Mouse (Mus musculus) embryonic facial prominence, embryonic 15.5 days (tissue): ENCODE measurements at regions not wholly inside any gene's neighbourhood (a gene's known extent, or its start where the extent isn't known, plus 50 kb on each side); places are given as distances from the start of the nearest gene placed in this dataset.

Experiments
- ATAC-seq: fragments of 200-750 bp; cut with Nextera tagmentation; 2 replicates; pipeline ENCODE4 v1.8.0; 2017; ENCODE audit warnings: low read depth, moderate TSS enrichment; ENCODE audit not compliant: insufficient number of reproducible peaks, low FRiP score, low TSS enrichment
- H3K27ac ChIP-seq: fragments of 300-500 bp; sonication (generic); replicated peaks from 2 replicates; pipeline ENCODE4 v1.5.1; 2015; ENCODE audit warnings: mild to moderate bottlenecking, inconsistent platforms
- H3K27me3 ChIP-seq: fragments of 300-500 bp; sonication (generic); 2 replicates; pipeline ENCODE4 v1.6.1; 2015; ENCODE audit warnings: inconsistent platforms
- H3K36me3 ChIP-seq: fragments of 300-500 bp; sonication (generic); 2 replicates; pipeline ENCODE4 v1.6.1; 2015; ENCODE audit warnings: mild to moderate bottlenecking, inconsistent platforms
- H3K4me1 ChIP-seq: fragments of 300-500 bp; sonication (generic); 2 replicates; pipeline ENCODE4 v1.6.1; 2015; ENCODE audit warnings: inconsistent platforms
- H3K4me2 ChIP-seq: fragments of 300-500 bp; sonication (generic); replicated peaks from 2 replicates; pipeline ENCODE4 v1.6.1; 2015; ENCODE audit warnings: mild to moderate bottlenecking, inconsistent platforms
- H3K4me3 ChIP-seq: fragments of 300-500 bp; sonication (generic); replicated peaks from 2 replicates; pipeline ENCODE4 v1.5.1; 2015; ENCODE audit warnings: mild to moderate bottlenecking, inconsistent platforms
- H3K9ac ChIP-seq: fragments of 300-500 bp; sonication (generic); 2 replicates; pipeline ENCODE4 v1.6.1; 2015; ENCODE audit warnings: inconsistent platforms
- H3K9me3 ChIP-seq: fragments of 300-500 bp; sonication (generic); replicated peaks from 2 replicates; pipeline ENCODE4 v1.6.1; 2016; ENCODE audit warnings: inconsistent platforms
- WGBS: fragments of 180-500 bp; shearing (Covaris S2); methylation state at CpG from one replicate; pipeline ENCODE4 v1.1.7; 2015; 5-methylcytosine and 5-hydroxymethylcytosine counted together

DNA sequence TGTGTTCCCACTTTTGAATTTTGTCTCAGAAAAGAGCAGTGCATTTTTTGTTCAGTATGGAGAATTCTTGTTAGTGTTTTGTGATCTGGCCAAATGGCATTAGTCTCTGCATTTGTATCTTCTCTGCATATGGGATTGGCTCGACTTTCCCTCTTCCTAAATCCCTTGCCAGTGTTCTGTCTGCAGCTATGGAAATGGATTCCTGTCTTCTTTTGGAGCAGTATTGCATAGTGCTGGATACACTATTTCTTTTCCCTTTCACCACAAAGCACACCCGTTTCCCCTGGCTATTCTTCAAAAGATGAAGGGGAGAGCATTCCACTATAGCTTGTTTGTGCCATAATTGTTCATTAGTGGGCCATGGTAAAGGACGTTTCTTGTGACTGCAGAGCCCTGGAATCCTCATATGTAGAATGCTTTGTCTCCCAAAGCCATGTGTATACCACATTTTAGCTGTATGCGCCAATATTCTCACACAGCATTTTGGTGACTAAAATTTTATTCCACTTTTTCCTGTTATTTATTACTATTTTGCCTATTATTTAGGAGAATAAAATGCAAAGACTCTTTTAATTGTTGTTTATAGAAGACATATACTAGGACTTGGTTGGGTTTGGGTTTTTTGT is 197.8 kb downstream of the Hs3st1 start:
- no peak overlapping the region for H3K9ac ChIP-seq
- H3K9me3 ChIP-seq: no peaks in the 10 kb centered on the region
- H3K4me2 ChIP-seq: no peak overlapping the region
- no peaks in the 10 kb centered on the region for H3K36me3 ChIP-seq
- WGBS: 37% methylated on average over 4 of the region's 4 CpGs
- peak; percentile 63 for ATAC-seq
- no peak overlapping the region for H3K4me3 ChIP-seq
- H3K27me3 ChIP-seq: no peaks in the 10 kb centered on the region
- no peak overlapping the region for H3K27ac ChIP-seq
- H3K4me1 ChIP-seq: no peaks in the 10 kb centered on the region

DNA sequence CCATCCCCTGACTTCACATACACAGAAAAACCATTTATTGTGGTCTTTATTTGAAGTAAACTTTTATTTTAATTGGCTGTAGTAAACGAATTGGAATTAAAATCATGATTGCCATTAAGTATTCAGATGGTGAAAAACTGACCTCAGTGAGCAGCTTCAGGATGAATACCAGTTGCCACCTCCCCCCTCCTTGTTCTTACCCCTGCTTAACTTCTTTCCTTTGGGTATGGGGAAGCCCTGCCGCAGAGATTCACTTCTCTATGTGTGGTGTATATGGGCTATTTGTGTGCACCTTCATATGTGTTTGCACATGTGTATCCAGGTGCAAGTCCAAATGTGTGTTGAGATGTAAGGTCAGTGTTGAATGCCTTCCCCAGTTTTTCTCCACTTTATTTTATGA is 218.2 kb downstream of the Hs3st1 start:
- Histone ChIP-seq H3K4me2 (no peak overlapping the region), H3K4me3 (no peak overlapping the region), H3K9ac (no peak overlapping the region), H3K27ac (no peak overlapping the region), H3K4me1 (no peaks in the 10 kb centered on the region), H3K9me3 (no peaks in the 10 kb centered on the region), H3K27me3 (no peaks in the 10 kb centered on the region), H3K36me3 (no peaks in the 10 kb centered on the region)
- ATAC-seq: no peak
- 59% methylated on average over 2 of the region's 2 CpGs for WGBS

DNA sequence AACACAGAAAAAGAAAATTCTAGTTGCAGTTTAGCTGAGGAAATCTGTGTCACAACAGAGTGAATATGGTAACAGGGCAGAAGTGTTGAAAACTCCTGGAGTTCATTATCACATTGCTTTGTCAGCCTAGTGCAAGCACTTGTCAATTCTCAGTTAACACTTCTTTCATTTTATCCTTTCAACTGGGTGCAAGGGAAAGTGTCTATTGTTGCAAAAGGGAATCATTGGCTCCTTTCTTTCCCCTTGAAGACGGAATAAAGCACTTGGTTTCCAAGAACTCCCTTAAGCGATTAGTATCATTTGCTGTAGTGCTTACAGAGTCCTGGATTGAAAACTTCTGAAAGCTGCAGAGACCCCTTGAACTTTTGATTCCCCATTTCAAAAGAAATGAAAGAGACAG is 218.9 kb downstream of the Hs3st1 start:
- no peaks in the 10 kb centered on the region for H3K9me3 ChIP-seq
- H3K9ac ChIP-seq: no peak overlapping the region
- ATAC-seq: no peak
- H3K36me3 ChIP-seq: no peaks in the 10 kb centered on the region
- 45% methylated on average over 2 of the region's 2 CpGs for WGBS
- no peaks in the 10 kb centered on the region for H3K4me1 ChIP-seq
- no peak overlapping the region for H3K4me2 ChIP-seq
- no peak overlapping the region for H3K27ac ChIP-seq
- H3K4me3 ChIP-seq: no peak overlapping the region
- no peaks in the 10 kb centered on the region for H3K27me3 ChIP-seq

DNA sequence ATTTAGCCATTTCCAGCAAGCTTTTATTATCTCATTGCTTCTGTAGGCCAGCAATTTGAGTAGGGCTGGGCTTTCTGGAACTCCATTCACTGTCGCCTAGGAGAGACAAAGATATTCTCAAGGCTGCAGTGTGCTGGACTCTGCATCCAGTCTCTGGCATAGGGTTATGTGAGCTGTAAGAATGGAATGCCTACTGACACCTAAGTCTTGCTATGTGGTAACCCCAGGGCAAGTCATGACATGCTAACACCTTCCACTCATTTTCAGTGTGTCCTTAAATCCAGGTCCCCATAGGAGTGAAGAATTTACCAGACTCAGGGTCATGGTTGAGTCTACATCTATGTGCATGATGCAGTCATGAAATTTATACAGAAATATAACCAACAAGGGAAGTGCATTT is 245.0 kb downstream of the Hs3st1 start:
- no peaks in the 10 kb centered on the region for H3K27me3 ChIP-seq
- whole genome bisulfite sequencing: 56% methylated on average over 1 of the region's 1 CpGs
- no peaks in the 10 kb centered on the region for H3K36me3 ChIP-seq
- H3K9ac ChIP-seq: no peak overlapping the region
- H3K27ac ChIP-seq: no peak overlapping the region
- no peak overlapping the region for H3K4me2 ChIP-seq
- H3K4me3 ChIP-seq: no peak overlapping the region
- no peaks in the 10 kb centered on the region for H3K9me3 ChIP-seq
- no peaks in the 10 kb centered on the region for H3K4me1 ChIP-seq
- ATAC-seq: no peak

DNA sequence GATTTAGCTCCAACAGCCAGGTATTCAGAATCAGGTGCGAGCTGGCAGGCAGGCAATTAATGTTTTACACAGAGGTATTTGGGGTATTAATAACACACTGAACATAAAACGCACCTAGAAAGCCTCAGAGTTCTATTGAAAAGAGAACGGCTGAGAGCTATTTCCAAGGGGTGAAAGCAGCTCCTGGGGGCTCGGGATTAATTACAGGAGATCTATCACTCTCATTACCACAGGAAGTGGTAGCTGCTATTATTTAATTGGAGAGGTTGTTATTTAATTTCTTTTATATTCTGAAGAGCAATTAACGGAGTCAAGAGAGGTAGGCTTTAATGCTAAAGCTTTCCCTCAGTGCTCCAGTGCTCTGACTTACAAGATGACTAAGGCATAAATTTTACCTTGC is 272.5 kb downstream of the Hs3st1 start:
- no peaks in the 10 kb centered on the region for H3K27me3 ChIP-seq
- WGBS: 54% methylated on average over 5 of the region's 5 CpGs
- no peak overlapping the region for H3K4me3 ChIP-seq
- H3K36me3 ChIP-seq: no peaks in the 10 kb centered on the region
- H3K27ac ChIP-seq: no peak overlapping the region
- no peaks in the 10 kb centered on the region for H3K4me1 ChIP-seq
- no peak for ATAC-seq
- no peak overlapping the region for H3K4me2 ChIP-seq
- no peaks in the 10 kb centered on the region for H3K9me3 ChIP-seq
- no peak overlapping the region for H3K9ac ChIP-seq

DNA sequence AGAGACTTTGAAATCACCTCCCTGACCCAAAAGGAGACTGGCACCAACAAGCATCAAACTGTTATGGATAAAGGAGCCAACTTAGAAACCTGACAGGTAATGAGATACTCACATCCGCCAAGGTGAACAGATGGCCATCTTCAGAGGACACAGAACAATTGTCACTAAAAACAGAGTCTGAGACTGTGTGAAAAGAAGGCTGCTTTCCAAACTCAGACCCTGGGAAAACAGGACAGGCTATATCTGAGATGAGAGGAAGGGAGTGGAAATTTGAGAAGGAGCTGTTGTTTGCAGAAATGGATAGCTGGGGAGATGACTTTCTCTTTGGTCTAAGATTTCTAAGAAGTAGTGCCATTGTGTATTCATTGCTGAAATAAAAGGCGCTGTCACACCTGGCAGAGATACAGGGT is 297.2 kb downstream of the Hs3st1 start:
- WGBS: 69% methylated on average over 2 of the region's 2 CpGs
- no peaks in the 10 kb centered on the region for H3K27me3 ChIP-seq
- no peaks in the 10 kb centered on the region for H3K9me3 ChIP-seq
- no peak overlapping the region for H3K4me3 ChIP-seq
- H3K9ac ChIP-seq: no peak overlapping the region
- H3K4me2 ChIP-seq: no peak overlapping the region
- no peaks in the 10 kb centered on the region for H3K4me1 ChIP-seq
- H3K27ac ChIP-seq: no peak overlapping the region
- H3K36me3 ChIP-seq: no peaks in the 10 kb centered on the region
- no peak; the same call in 1 of the 2 replicates for ATAC-seq

DNA sequence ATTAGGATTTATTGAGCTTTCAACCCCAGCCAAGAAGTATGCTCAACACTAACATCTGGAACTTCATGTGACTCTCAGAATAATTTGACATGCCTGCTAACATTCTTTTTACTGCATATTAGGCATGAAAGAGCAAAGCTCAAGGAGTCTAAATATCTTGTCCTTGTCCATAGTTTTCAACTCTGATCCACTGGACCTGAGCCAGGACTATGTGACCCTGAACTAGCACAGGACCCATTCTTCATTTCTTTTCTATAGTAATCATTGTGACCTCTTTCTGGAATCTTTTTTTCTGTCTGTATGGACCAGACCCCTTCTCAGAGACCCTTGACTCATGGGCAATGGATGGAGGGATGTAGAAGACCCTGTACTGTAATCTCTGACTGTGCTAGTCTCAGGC is 301.6 kb downstream of the Hs3st1 start:
- H3K4me3 ChIP-seq: no peak overlapping the region
- H3K9ac ChIP-seq: no peak overlapping the region
- no peaks in the 10 kb centered on the region for H3K36me3 ChIP-seq
- no peak overlapping the region for H3K4me2 ChIP-seq
- no peaks in the 10 kb centered on the region for H3K27me3 ChIP-seq
- no peak for ATAC-seq
- H3K9me3 ChIP-seq: no peaks in the 10 kb centered on the region
- H3K27ac ChIP-seq: no peak overlapping the region
- H3K4me1 ChIP-seq: no peaks in the 10 kb centered on the region

DNA sequence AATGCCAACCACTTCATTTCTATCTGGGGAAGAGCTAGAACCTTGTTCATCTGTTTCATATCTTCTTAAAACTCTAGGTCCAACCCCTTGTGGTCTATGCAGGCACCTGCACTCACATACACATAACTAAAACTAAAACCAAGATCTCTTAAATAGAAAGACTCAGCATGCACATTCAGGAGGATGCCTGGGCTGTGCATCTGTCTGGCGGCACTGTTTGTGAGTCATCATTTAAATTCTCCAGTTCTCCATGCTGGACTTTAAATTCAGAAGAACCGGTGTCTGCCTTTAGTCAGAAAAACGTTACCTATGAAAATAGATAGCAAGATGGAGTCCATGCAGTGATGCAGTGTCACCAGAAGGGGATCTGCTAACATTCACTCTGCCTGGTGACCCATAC is 314.5 kb downstream of the Hs3st1 start:
- 85% methylated on average over 3 of the region's 3 CpGs for WGBS
- H3K27me3 ChIP-seq: no peaks in the 10 kb centered on the region
- ATAC-seq: no peak

DNA sequence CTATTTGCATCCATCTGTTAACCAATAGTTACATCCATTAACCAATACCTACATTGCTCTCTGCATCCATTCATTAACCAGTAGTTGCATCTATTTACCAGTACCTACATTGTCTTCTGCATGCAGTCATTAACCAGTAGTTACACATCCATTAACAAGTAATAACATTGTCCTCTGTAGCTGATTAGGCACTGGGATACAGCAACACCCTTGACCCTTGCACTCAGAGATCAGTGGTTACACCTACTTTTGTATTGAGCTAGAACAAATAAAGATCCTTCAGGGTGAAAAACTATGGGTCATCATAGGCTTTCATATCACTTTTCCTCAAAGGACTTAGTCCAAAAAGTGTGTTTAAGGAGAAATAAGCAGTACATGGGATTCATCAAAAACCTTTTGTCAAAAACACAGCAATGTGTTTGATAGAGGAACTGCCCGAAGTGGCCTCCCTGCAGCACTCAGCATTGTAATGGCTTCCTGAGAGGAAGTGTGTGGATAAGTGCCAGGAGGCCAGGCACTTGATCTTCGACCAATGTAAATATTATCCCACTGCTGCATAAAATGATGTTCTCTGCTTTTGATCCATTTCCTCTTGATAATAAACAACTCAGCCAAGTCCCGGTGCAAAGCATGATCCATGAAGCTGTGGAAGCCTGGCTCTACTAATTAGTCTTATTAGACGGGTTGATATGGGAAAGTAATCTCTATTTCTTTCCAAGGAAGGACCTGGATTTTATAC is 317.6 kb downstream of the Hs3st1 start:
- Histone ChIP-seq H3K4me2 (no peak overlapping the region), H3K27me3 (no peaks in the 10 kb centered on the region), H3K4me3 (no peak overlapping the region), H3K36me3 (no peaks in the 10 kb centered on the region), H3K4me1 (no peaks in the 10 kb centered on the region), H3K27ac (no peak overlapping the region), H3K9ac (no peak overlapping the region), H3K9me3 (no peaks in the 10 kb centered on the region)
- no peak for ATAC-seq
- WGBS: 59% methylated on average over 4 of the region's 4 CpGs

More for the DNA sequence above, 314.5 kb downstream of the Hs3st1 start:
- no peaks in the 10 kb centered on the region for H3K4me1 ChIP-seq
- H3K36me3 ChIP-seq: no peaks in the 10 kb centered on the region
- no peak overlapping the region for H3K27ac ChIP-seq
- no peaks in the 10 kb centered on the region for H3K9me3 ChIP-seq
- no peak overlapping the region for H3K4me2 ChIP-seq
- no peak overlapping the region for H3K4me3 ChIP-seq
- no peak overlapping the region for H3K9ac ChIP-seq

DNA sequence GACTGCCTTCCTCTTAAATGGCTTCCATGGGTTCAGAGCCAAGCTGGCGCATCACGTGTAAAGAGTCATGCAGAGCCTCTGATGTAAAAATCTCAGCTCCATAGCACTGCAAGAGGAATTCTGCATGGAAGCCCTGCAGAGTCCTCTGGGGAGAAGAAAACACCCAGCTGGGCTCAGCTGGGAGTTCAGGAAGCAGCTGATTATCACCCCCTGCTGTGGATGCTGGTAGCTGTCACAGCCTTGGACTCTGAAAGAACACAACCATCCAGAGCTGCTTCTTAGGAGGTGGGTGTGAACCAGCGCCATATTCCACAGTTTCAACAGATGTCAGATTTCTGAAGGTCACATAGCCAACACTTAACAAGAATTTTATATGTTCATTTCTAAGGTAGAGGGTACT is 329.2 kb downstream of the Hs3st1 start:
- Histone ChIP-seq H3K27ac (no peak overlapping the region), H3K4me1 (no peaks in the 10 kb centered on the region), H3K9ac (no peak overlapping the region), H3K9me3 (no peaks in the 10 kb centered on the region), H3K4me3 (no peak overlapping the region), H3K4me2 (no peak overlapping the region), H3K27me3 (no peaks in the 10 kb centered on the region), H3K36me3 (no peaks in the 10 kb centered on the region)
- ATAC-seq: no peak
- WGBS: 78% methylated on average over 3 of the region's 3 CpGs

DNA sequence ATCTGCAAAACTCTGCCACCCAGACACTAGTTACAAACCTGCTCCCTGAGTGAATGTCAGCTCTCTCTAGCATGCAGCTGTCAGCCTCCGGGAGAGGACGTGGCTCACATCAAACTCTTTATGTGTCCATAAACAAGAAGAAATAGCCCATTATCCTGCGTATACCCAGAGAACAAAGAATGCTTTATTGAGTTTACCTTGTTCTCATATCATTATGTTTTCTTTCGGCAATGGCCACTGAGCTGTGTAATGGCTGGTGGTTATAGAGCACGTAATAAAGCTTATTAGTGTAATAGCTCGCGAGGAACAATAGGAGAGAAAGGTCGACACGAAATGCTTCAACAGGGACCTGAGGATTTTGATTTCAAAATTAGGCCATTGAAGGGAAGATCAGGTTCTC is 331.6 kb downstream of the Hs3st1 start:
- 73% methylated on average over 9 of the region's 9 CpGs for WGBS
- H3K4me3 ChIP-seq: no peak overlapping the region
- H3K9ac ChIP-seq: no peak overlapping the region
- no peak overlapping the region for H3K27ac ChIP-seq
- no peaks in the 10 kb centered on the region for H3K9me3 ChIP-seq
- ATAC-seq: no peak
- H3K4me2 ChIP-seq: no peak overlapping the region
- no peaks in the 10 kb centered on the region for H3K4me1 ChIP-seq
- no peaks in the 10 kb centered on the region for H3K36me3 ChIP-seq
- H3K27me3 ChIP-seq: no peaks in the 10 kb centered on the region

DNA sequence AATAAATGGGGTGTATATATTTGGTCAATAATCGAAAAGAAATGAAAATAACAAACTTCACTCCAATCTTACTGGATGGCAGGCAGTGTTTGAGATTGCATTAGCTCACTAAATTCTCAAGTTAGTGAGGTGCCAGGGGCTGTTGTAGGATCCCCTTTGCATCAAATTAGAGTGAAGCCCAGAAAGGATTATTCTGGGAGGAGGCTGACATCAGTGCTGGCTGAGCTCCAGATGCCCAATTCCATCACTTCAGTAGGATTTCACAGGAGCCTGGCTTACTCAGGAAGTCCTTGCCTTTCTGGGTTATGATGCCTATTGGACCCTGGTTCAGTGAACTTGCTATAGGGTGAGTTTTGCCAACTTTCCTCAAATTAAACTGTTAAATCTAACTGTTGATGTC is 336.5 kb downstream of the Hs3st1 start:
- no peak overlapping the region for H3K9ac ChIP-seq
- no peaks in the 10 kb centered on the region for H3K9me3 ChIP-seq
- no peak overlapping the region for H3K4me2 ChIP-seq
- no peaks in the 10 kb centered on the region for H3K27me3 ChIP-seq
- ATAC-seq: no peak
- no peak overlapping the region for H3K27ac ChIP-seq
- H3K4me1 ChIP-seq: peaks cover 14% of the 10 kb centered on the region
- no peaks in the 10 kb centered on the region for H3K36me3 ChIP-seq
- H3K4me3 ChIP-seq: no peak overlapping the region
- 78% methylated on average over 1 of the region's 1 CpGs for WGBS
